Mouse (Mus musculus) right cerebral cortex, postnatal 4 days (tissue): ENCODE data around the gene Evi5l.

Experiments
- DNase-seq: peaks from one replicate; pipeline ENCODE4 v3.0.0-alpha.2; 2022

Evi5l gene

GRCm38 (mm10) chr8:4165852-4166751 is at the start of gene Evi5l:
Gene Evi5l (plus strand): TSS chr8:4166567.
- peak; percentile 98 for DNase-seq

- no peak for DNase-seq
Observed at GRCm38 (mm10) chr8:4133798-4134197, 32.6 kb upstream of the Evi5l start, which contains the start of gene Cd209g. Gene Cd209g (plus strand): TSS chr8:4134098.

GRCm38 (mm10) chr8:4139660-4140646 is 26.4 kb upstream of the Evi5l start:
- DNase-seq: peak; percentile 82

- no peak for DNase-seq
Observed at GRCm38 (mm10) chr8:4141721-4142120, 24.6 kb upstream of the Evi5l start.

- no peak for DNase-seq
Observed at GRCm38 (mm10) chr8:4147272-4147671, 19.1 kb upstream of the Evi5l start.

- no peak for DNase-seq
Observed at GRCm38 (mm10) chr8:4154878-4155277, 11.5 kb upstream of the Evi5l start.

GRCm38 (mm10) chr8:4162786-4163185 is 3.6 kb upstream of the Evi5l start:
- no peak for DNase-seq

- DNase-seq: no peak
Observed at GRCm38 (mm10) chr8:4165176-4165851, 1.1 kb upstream of the Evi5l start.

- DNase-seq: no peak
Observed at GRCm38 (mm10) chr8:4166881-4167525, 636 bp downstream of the Evi5l start.

GRCm38 (mm10) chr8:4167918-4168317 is 1.6 kb downstream of the Evi5l start:
- DNase-seq: no peak

- no peak for DNase-seq
Observed at GRCm38 (mm10) chr8:4172486-4172885, 6.1 kb downstream of the Evi5l start.

- DNase-seq: no peak
Observed at GRCm38 (mm10) chr8:4174018-4174417, 7.7 kb downstream of the Evi5l start.

- DNase-seq: no peak
Observed at GRCm38 (mm10) chr8:4183409-4183808, 17.0 kb downstream of the Evi5l start.

GRCm38 (mm10) chr8:4186151-4186550 is 19.8 kb downstream of the Evi5l start:
- no peak for DNase-seq

- DNase-seq: no peak
Observed at GRCm38 (mm10) chr8:4188605-4189004, 22.2 kb downstream of the Evi5l start.

GRCm38 (mm10) chr8:4189031-4189722 is 22.8 kb downstream of the Evi5l start:
- DNase-seq: no peak

GRCm38 (mm10) chr8:4192305-4192704 is 25.9 kb downstream of the Evi5l start:
- peak; percentile 33 for DNase-seq

GRCm38 (mm10) chr8:4192807-4193587 is 26.6 kb downstream of the Evi5l start:
- DNase-seq: peak; percentile 97

GRCm38 (mm10) chr8:4193588-4193894 is 27.2 kb downstream of the Evi5l start:
- no peak for DNase-seq

- no peak for DNase-seq
Observed at GRCm38 (mm10) chr8:4201321-4201720, 35.0 kb downstream of the Evi5l start.
